Comparison of ENCODE assay signal across 8 mouse cellular contexts in the genomic region with DNA sequence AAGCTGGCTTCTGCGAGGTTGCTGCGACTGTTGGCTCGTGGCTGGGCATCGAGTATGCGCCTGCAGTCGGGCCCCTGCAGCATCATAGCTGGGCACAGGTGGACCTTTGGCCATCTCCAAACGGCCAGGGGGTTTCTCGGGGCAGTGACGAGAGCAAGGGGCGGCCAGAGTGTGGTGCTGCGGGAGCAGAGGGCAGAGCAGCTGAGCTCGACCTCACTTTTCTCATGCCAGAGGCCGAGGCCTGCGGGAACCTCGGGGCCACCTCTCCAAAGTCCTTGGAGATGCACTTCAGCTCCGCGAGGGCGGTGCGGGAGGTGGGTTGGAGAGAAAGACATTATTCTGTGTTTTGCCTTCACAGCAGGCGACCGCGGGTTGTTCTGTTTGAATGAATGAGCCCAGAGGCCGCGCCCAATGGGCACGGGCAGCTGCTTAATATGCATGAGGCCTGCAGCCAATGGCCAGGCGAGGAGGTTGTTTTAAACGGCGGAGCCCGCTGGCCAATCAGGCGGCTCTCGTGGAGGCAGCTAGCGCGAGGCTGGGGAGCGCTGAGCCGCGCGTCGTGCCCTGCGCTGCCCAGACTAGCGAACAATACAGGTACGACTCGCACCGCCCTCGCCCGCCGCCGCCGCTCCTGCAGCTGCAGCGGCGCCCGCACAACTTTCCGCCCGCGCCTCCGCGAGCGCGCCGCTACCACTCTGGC. TPM values are rescaled to one million over a fixed set of nuclear protein-coding genes. Genes with fewer than 3 reads are reported as not detected.
DNase-seq lines count a peak whose midpoint lies in the region; ATAC-seq and TF ChIP-seq lines count a peak whose summit lies in the region.

A gene (plus strand): TSS at position 504 of the 700 bp plus-strand sequence.

- H3K4me1 ChIP-seq in forebrain, embryonic 10.5 days, result peaks cover 11% of the 10 kb centered on the region; the same call in 1 of the 2 replicates
- H3K4me1 ChIP-seq in heart, embryonic 15.5 days (replicated peaks), result no peaks in the 10 kb centered on the region; the same call in 1 of the 2 replicates
- H3K4me1 ChIP-seq in liver, embryonic 14.5 days (replicated peaks; ENCODE audit: control insufficient read depth in 2 of 2, insufficient read depth in 2 of 2, low read length in 1 of 2), result 0 out of 4 replicates have a peak, but pooled peaks cover 0 to 2% of the 10 kb centered on the region in 2 experiments
- no peaks in the 10 kb centered on the region for H3K4me1 ChIP-seq in neural tube, embryonic 11.5 days (ENCODE audit: control insufficient read depth, insufficient read depth, low read length)
- H3K4me1 ChIP-seq in stomach, postnatal 0 days (replicated peaks; ENCODE audit: control insufficient read depth, insufficient read depth), result no peaks in the 10 kb centered on the region

- H3K36me3 ChIP-seq in forebrain, embryonic 10.5 days (replicated peaks), result peaks cover 17% of the 10 kb centered on the region
- no peaks in the 10 kb centered on the region; the same call in 1 of the 2 replicates for H3K36me3 ChIP-seq in heart, embryonic 15.5 days
- H3K36me3 ChIP-seq in liver, embryonic 14.5 days (replicated peaks; ENCODE audit: control insufficient read depth, insufficient read depth, low read depth), result peaks cover 4% of the 10 kb centered on the region
- no peaks in the 10 kb centered on the region for H3K36me3 ChIP-seq in neural tube, embryonic 11.5 days (ENCODE audit: control insufficient read depth, insufficient read depth, low read length)
- no peaks in the 10 kb centered on the region for H3K36me3 ChIP-seq in stomach, postnatal 0 days (ENCODE audit: control insufficient read depth, insufficient read depth, low read length)

- no peaks in the 10 kb centered on the region for H3K9me3 ChIP-seq in forebrain, embryonic 10.5 days
- H3K9me3 ChIP-seq in heart, embryonic 15.5 days (replicated peaks), result no peaks in the 10 kb centered on the region
- H3K9me3 ChIP-seq in liver, embryonic 14.5 days (ENCODE audit: control insufficient read depth, low read length), result no peaks in the 10 kb centered on the region; the same call in 1 of the 2 replicates
- H3K9me3 ChIP-seq in neural tube, embryonic 11.5 days (ENCODE audit: control insufficient read depth, low read length), result no peaks in the 10 kb centered on the region
- H3K9me3 ChIP-seq in stomach, postnatal 0 days (ENCODE audit: control insufficient read depth, low read length), result no peaks in the 10 kb centered on the region

- ATAC-seq in CD4-positive, CD25-positive, alpha-beta regulatory T cell, adult 4 months, result peak; percentile 98
- peak; percentile 92 for ATAC-seq in heart, embryonic 15.5 days (replicated peaks; ENCODE audit: insufficient number of reproducible peaks, insufficient read depth, low FRiP score, low read depth)
- peak; percentile 93 for ATAC-seq in liver, embryonic 14.5 days (ENCODE audit: insufficient read depth)
- ATAC-seq in neural tube, embryonic 11.5 days (ENCODE audit: insufficient read depth, low FRiP score, low TSS enrichment), result peak; percentile 97
- peak; percentile 99 for ATAC-seq in stomach, postnatal 0 days (ENCODE audit: low FRiP score, low TSS enrichment)

- peak; percentile 77 for DNase-seq in c-Kit-negative CD71-positive TER-119-positive erythroid progenitor cells, embryonic 14.5 days (ENCODE audit: low read depth, low spot score)
- peak; percentile 86 for DNase-seq in forebrain, embryonic 10.5 days (ENCODE audit: extremely low spot score, low spot score)
- DNase-seq in kidney, postnatal 25 days, result peak; percentile 85 to 94
- DNase-seq in liver, embryonic 14.5 days (ENCODE audit: low read depth in 3 of 3, low spot score in 3 of 3), result peak; percentile 82 to 84 (median 82)
- DNase-seq in neural tube, embryonic 11.5 days (ENCODE audit: low spot score), result peak; percentile 86
- DNase-seq in stomach, postnatal 0 days (ENCODE audit: low spot score), result peak; percentile 89

- peak within 1 kb of the TSS; percentile 99 for H3K27ac ChIP-seq in forebrain, embryonic 10.5 days
- peak within 1 kb of the TSS; percentile 94 for H3K27ac ChIP-seq in heart, embryonic 15.5 days
- peak within 1 kb of the TSS; percentile 88 for H3K27ac ChIP-seq in liver, embryonic 14.5 days
- peak within 1 kb of the TSS; percentile 98 for H3K27ac ChIP-seq in neural tube, embryonic 11.5 days (ENCODE audit: low read depth, low read length)
- H3K27ac ChIP-seq in stomach, postnatal 0 days (replicated peaks), result peak within 1 kb of the TSS; percentile 93

- 16% methylated on average over 59 of the region's 59 CpGs for WGBS in forebrain, embryonic 10.5 days
- 12% methylated on average over 56 of the region's 59 CpGs for WGBS in heart, embryonic 15.5 days
- WGBS in liver, embryonic 14.5 days (ENCODE audit: insufficient replicate concordance), result 15% methylated on average over 47 of the region's 59 CpGs
- 19% methylated on average over 51 of the region's 59 CpGs for WGBS in neural tube, embryonic 11.5 days
- 23% methylated on average over 48 of the region's 59 CpGs for WGBS in stomach, postnatal 0 days

- peak within 1 kb of the TSS; percentile 81 for H3K4me2 ChIP-seq in heart, embryonic 15.5 days
- H3K4me2 ChIP-seq in liver, embryonic 14.5 days (ENCODE audit: low read depth), result peak within 1 kb of the TSS; percentile 88
- H3K4me2 ChIP-seq in neural tube, embryonic 11.5 days (ENCODE audit: low read depth), result peak within 1 kb of the TSS; percentile 49
- peak within 1 kb of the TSS; percentile 59 for H3K4me2 ChIP-seq in stomach, postnatal 0 days (replicated peaks; ENCODE audit: low read depth)

- peaks cover 18% of the 10 kb centered on the region for H3K27me3 ChIP-seq in forebrain, embryonic 10.5 days (ENCODE audit: poor library complexity, severe bottlenecking)
- 0 out of 2 replicates have a peak, but pooled peaks cover 3% of the 10 kb centered on the region for H3K27me3 ChIP-seq in heart, embryonic 15.5 days
- no peaks in the 10 kb centered on the region for H3K27me3 ChIP-seq in liver, embryonic 14.5 days (ENCODE audit: control insufficient read depth, insufficient read depth, low read length)
- H3K27me3 ChIP-seq in neural tube, embryonic 11.5 days (ENCODE audit: control insufficient read depth, insufficient read depth, low read length), result no peaks in the 10 kb centered on the region
- H3K27me3 ChIP-seq in stomach, postnatal 0 days (ENCODE audit: control insufficient read depth, insufficient read depth, low read length), result no peaks in the 10 kb centered on the region

- H3K9ac ChIP-seq in heart, embryonic 15.5 days, result peak within 1 kb of the TSS; percentile 78
- peak within 1 kb of the TSS; percentile 94 for H3K9ac ChIP-seq in liver, embryonic 14.5 days (replicated peaks)
- peak within 1 kb of the TSS; percentile 97 for H3K9ac ChIP-seq in neural tube, embryonic 11.5 days (ENCODE audit: low read length)
- H3K9ac ChIP-seq in stomach, postnatal 0 days (ENCODE audit: low read length), result peak within 1 kb of the TSS; percentile 79

- peak; percentile 12; the same call in 1 of the 2 replicates for TF ChIP-seq CTCF in liver, embryonic 14.5 days (IDR thresholded peaks at IDR 0.05; ENCODE audit: low read depth)
- TF ChIP-seq CTCF in stomach, postnatal 0 days (IDR thresholded peaks at IDR 0.05; ENCODE audit: low read depth), result no peak

- H3K4me3 ChIP-seq in forebrain, embryonic 10.5 days, result peak within 1 kb of the TSS; percentile 77
- H3K4me3 ChIP-seq in heart, embryonic 15.5 days, result peak within 1 kb of the TSS; percentile 75
- peak within 1 kb of the TSS; percentile 87 to 88 for H3K4me3 ChIP-seq in liver, embryonic 14.5 days (ENCODE audit: insufficient read depth in 1 of 2, low read depth in 2 of 2, low read length in 2 of 2)
- H3K4me3 ChIP-seq in neural tube, embryonic 11.5 days (ENCODE audit: low read depth, low read length), result peak within 1 kb of the TSS; percentile 76
- H3K4me3 ChIP-seq in stomach, postnatal 0 days (ENCODE audit: low read depth, low read length), result peak within 1 kb of the TSS; percentile 61

- no peak for TF ChIP-seq EP300 in liver, embryonic 14.5 days (IDR thresholded peaks at IDR 0.05; ENCODE audit: low read depth)
- no peak for TF ChIP-seq EP300 in stomach, postnatal 0 days (optimal IDR thresholded peaks at IDR 0.05)

RNA-seq across cellular contexts. Expression of the gene that starts here (rescaled TPM):
- 10 to 100 TPM; 22.3 to 38.7 TPM for polyA plus RNA-seq in CD4-positive, CD25-positive, alpha-beta regulatory T cell, adult 4 months (2017; shearing (Covaris generic))
- polyA plus RNA-seq in forebrain, embryonic 10.5 days (2016; fragmentation: Nextera tagmentation; extraction: Ambion mirVana), result 833 and 839 TPM in 2 replicates
- polyA plus RNA-seq in heart, embryonic 15.5 days (2015; fragmentation: Nextera tagmentation; extraction: Ambion mirVana), result 155 and 156 TPM in 2 replicates
- 95.7 and 170 TPM in 2 replicates for polyA plus RNA-seq in liver, embryonic 14.5 days (2012; rRNA removed)
- polyA plus RNA-seq in liver, embryonic 14.5 days (2014; fragmentation: Nextera tagmentation; extraction: Ambion mirVana), result 148 and 169 TPM in 2 replicates
- polyA plus RNA-seq in neural tube, embryonic 11.5 days (2014; fragmentation: Nextera tagmentation; extraction: Ambion mirVana), result 608 and 609 TPM in 2 replicates
- polyA plus RNA-seq in stomach, postnatal 0 days (2015; fragmentation: Nextera tagmentation; extraction: Ambion mirVana), result 62.2 and 65.6 TPM in 2 replicates

Comparison
In these comparisons a context has a peak if more than half of its experiments do, and no peak if none do; other contexts are left out.
1. Peak in every context shown above with its lines: DNase-seq, ATAC-seq, H3K4me3 ChIP-seq and H3K27ac ChIP-seq.